Mouse (Mus musculus) midbrain, embryonic 15.5 days (tissue): ENCODE results near the gene Ndufs2. TPM values are rescaled to one million over a fixed set of nuclear protein-coding genes. Genes with fewer than 3 reads are reported as not detected.

Experiments used
- ATAC-seq: fragments of 200-750 bp; cut with Nextera tagmentation; replicated peaks from 2 replicates; pipeline ENCODE4 v1.8.0; 2017; ENCODE audit warnings: moderate TSS enrichment
- H3K27ac ChIP-seq: fragments of 300-500 bp; sonication (generic); 2 replicates; pipeline ENCODE4 v1.5.1; 2015; ENCODE audit warnings: mild to moderate bottlenecking, inconsistent platforms
- H3K27me3 ChIP-seq: fragments of 300-500 bp; sonication (generic); replicated peaks from 2 replicates; pipeline ENCODE4 v1.6.1; 2015; ENCODE audit warnings: inconsistent platforms
- H3K36me3 ChIP-seq: fragments of 300-500 bp; sonication (generic); replicated peaks from 2 replicates; pipeline ENCODE4 v1.6.1; 2015; ENCODE audit warnings: inconsistent platforms
- H3K4me1 ChIP-seq: fragments of 300-500 bp; sonication (generic); 2 replicates; pipeline ENCODE4 v1.6.1; 2015; ENCODE audit warnings: inconsistent platforms
- H3K4me2 ChIP-seq: fragments of 300-500 bp; sonication (generic); 2 replicates; pipeline ENCODE4 v1.6.1; 2015; ENCODE audit warnings: inconsistent platforms, mild to moderate bottlenecking, moderate library complexity
- H3K4me3 ChIP-seq: fragments of 300-500 bp; sonication (generic); 2 replicates; pipeline ENCODE4 v1.5.1; 2015; ENCODE audit warnings: mild to moderate bottlenecking, inconsistent platforms
- H3K9ac ChIP-seq: fragments of 300-500 bp; sonication (generic); 2 replicates; pipeline ENCODE4 v1.6.1; 2015; ENCODE audit warnings: mild to moderate bottlenecking, inconsistent platforms
- H3K9me3 ChIP-seq: fragments of 300-500 bp; sonication (generic); 2 replicates; pipeline ENCODE4 v1.6.1; 2016; ENCODE audit warnings: inconsistent platforms
- WGBS: fragments of 180-500 bp; shearing (Covaris S2); methylation state at CpG from one replicate; pipeline ENCODE4 v1.1.7; 2015; ENCODE audit warnings: mixed read lengths; 5-methylcytosine and 5-hydroxymethylcytosine counted together
- polyA plus RNA-seq: library from polyadenylated mRNA; unstranded; fragments of >200 nt; fragmentation: Nextera tagmentation; extraction: Ambion mirVana; gene quantifications from 2 replicates; pipeline ENCODE4 v1.2.1, GENCODE M21; 2015

Ndufs2 gene
- polyA plus RNA-seq, 1 experiment from 2014 or later = 229 TPM

DNA sequence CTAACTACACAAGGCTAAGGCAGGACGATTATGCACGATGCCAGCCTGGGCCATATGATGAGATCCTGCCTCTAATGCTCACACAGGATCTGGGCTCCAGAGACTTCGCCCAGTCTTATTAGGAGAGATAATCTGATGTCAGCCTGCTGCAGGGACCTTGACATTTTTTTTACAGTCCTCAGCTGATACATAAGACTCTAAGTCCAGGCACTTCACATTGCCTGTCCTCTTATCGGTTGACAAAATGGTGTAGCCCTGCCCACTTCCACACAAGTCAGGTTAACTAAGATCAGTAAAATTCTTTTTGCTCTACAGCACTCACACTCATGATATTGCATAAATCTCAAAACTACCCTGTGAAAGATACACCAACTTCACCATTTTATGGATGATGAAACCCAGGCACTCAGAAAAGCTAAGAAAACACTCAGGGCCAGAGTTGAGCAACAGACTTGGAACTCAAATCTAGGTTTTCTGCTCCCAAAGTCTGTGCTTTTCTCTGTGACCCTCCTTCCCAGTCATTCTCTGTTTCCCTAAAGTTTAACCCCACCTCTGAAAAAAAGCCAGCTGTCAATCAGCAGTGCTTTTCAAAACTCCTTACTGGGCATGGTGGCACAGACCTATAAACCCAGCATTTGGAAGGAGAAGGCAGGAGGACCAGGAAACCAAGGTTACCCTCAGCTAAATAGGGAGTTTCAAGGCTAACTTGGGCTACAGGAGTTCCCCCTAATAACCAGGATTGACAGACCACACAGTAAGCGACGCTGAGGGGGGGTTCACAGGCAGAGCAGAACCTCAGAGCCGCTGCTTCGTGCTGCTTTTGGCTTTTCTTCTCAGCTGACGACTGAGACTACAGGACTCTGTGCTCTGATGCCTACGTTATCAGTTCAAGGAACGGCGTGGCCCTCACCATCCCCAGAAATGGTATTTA, 18.1 kb downstream of the Ndufs2 start:
- no peak for ATAC-seq
- H3K4me1 ChIP-seq = no peaks in the 10 kb centered on the region
- WGBS = 81% methylated on average over 12 of the region's 12 CpGs
- H3K4me3 ChIP-seq = no peak overlapping the region
- peaks cover 43% of the 10 kb centered on the region for H3K36me3 ChIP-seq
- H3K27ac ChIP-seq = no peak overlapping the region
- H3K27me3 ChIP-seq = no peaks in the 10 kb centered on the region
- H3K9ac ChIP-seq = no peak overlapping the region
- H3K4me2 ChIP-seq = no peak overlapping the region
- H3K9me3 ChIP-seq = no peaks in the 10 kb centered on the region

DNA sequence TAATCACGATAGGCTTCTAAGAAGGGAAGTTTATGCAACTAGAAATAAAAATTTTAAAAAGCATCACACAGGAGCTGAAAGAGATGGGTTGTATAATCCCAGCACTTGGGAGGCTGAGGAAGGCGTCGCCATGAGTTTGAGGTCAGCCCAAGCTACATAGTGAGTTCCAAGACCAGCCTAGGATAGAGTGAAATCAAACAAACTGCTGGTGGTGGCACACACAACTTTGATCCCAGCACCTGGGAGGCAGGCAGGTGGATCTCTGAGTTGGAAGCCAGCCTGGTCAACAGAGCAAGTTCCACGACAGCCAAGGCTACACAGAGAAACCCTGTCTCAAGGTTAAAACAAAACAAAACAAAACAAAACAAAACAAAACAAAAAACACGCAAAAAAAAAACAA, 18.8 kb downstream of the Ndufs2 start:
- H3K9ac ChIP-seq = no peak overlapping the region
- WGBS = 93% methylated on average over 5 of the region's 5 CpGs
- no peak overlapping the region for H3K4me3 ChIP-seq
- no peaks in the 10 kb centered on the region for H3K4me1 ChIP-seq
- H3K27me3 ChIP-seq = no peaks in the 10 kb centered on the region
- H3K4me2 ChIP-seq = no peak overlapping the region
- no peaks in the 10 kb centered on the region for H3K9me3 ChIP-seq
- ATAC-seq = no peak
- no peak overlapping the region for H3K27ac ChIP-seq
- H3K36me3 ChIP-seq = peaks cover 35% of the 10 kb centered on the region

DNA sequence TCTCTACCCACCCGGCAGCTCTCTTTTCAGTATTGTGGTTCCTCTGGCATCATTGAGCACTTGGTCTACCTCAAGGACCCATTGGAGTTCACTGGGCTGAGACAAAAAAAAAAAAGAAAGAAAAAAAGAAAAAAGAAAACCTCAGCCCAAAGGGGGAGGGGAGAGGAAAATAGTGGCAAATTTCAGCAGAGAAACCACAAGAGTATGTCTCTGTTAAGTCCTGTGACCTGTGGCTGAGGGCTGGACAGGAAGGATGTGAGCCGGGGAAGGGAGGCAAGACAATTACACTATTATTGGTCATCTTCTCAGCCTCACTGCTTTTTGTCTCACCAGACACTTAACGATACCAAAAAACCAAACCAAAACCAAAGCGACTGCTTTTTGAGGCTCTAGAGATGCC, 19.3 kb downstream of the Ndufs2 start:
- Histone ChIP-seq H3K4me2 (no peak overlapping the region), H3K4me1 (no peaks in the 10 kb centered on the region), H3K9me3 (no peaks in the 10 kb centered on the region), H3K9ac (no peak overlapping the region), H3K27me3 (no peaks in the 10 kb centered on the region), H3K36me3 (peaks cover 30% of the 10 kb centered on the region), H3K27ac (no peak overlapping the region), H3K4me3 (no peak overlapping the region)
- ATAC-seq = no peak
- 67% methylated on average over 4 of the region's 4 CpGs for WGBS

DNA sequence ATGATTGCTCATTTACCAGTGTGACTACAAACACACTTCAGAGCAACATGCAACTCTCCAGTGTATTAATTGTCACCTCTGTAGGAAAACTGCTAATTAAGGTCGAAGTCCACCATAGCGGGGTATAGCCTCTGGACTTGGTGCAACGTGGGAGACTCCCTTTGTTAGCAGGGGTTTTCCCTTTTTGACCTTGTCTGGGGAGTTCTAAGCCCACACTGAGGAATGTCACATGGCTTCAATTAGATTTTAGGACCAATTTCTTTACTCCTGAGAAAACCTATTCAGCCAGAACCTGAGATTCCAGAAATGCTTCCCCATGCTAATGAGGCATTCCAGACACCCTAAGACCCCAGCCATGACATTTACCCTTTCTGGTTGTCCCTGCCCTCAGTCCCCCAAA, 21.0 kb downstream of the Ndufs2 start:
- WGBS = 50% methylated on average over 3 of the region's 3 CpGs
- peaks cover 17% of the 10 kb centered on the region for H3K36me3 ChIP-seq

GRCm38 (mm10) chr1:171229750-171230149, 21.4 kb downstream of the Ndufs2 start:
- Histone ChIP-seq H3K27me3 (no peaks in the 10 kb centered on the region), H3K4me2 (no peak overlapping the region), H3K36me3 (peaks cover 13% of the 10 kb centered on the region), H3K9me3 (no peaks in the 10 kb centered on the region), H3K9ac (no peak overlapping the region), H3K27ac (no peak overlapping the region), H3K4me1 (no peaks in the 10 kb centered on the region), H3K4me3 (no peak overlapping the region)
- ATAC-seq = no peak
- 22% methylated on average over 6 of the region's 6 CpGs for WGBS

More for the DNA sequence above, 21.0 kb downstream of the Ndufs2 start:
- Histone ChIP-seq H3K9me3 (no peaks in the 10 kb centered on the region), H3K27ac (no peak overlapping the region), H3K4me1 (no peaks in the 10 kb centered on the region), H3K9ac (no peak overlapping the region), H3K4me2 (no peak overlapping the region), H3K4me3 (no peak overlapping the region), H3K27me3 (no peaks in the 10 kb centered on the region)
- ATAC-seq = no peak

DNA sequence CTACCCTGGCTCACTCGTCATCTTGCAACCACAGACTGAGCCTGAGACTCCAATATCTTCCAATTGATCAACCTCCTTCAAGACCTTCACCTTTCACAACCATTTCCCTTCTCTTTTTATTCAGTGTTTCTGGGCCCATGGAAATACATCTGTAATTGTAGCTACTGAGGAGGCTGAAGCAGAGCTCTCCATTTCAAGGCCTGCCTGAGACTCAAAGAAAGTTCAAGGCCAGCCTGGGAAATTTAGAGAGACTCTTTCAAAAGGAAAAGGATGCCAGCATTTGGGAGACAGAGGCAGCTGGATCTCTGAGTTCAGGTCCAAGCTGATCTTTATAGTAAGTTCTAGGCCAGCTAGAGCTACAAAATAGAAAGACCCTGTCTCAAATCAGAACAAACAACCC, 23.3 kb downstream of the Ndufs2 start:
- Histone ChIP-seq H3K36me3 (no peaks in the 10 kb centered on the region), H3K27me3 (no peaks in the 10 kb centered on the region), H3K27ac (no peak overlapping the region), H3K4me2 (no peak overlapping the region), H3K4me3 (no peak overlapping the region), H3K9me3 (no peaks in the 10 kb centered on the region), H3K9ac (no peak overlapping the region), H3K4me1 (peaks cover 4% of the 10 kb centered on the region)
- ATAC-seq = no peak
- 88% methylated on average over 1 of the region's 1 CpGs for WGBS

- no peak overlapping the region for H3K9ac ChIP-seq
- no peaks in the 10 kb centered on the region for H3K9me3 ChIP-seq
- no peak for ATAC-seq
- 45% methylated on average over 4 of the region's 4 CpGs for WGBS
- H3K4me1 ChIP-seq = peaks cover 8% of the 10 kb centered on the region
- H3K4me2 ChIP-seq = no peak overlapping the region
- H3K36me3 ChIP-seq = no peaks in the 10 kb centered on the region
- no peak overlapping the region for H3K27ac ChIP-seq
- no peaks in the 10 kb centered on the region for H3K27me3 ChIP-seq
- no peak overlapping the region for H3K4me3 ChIP-seq
Observed at GRCm38 (mm10) chr1:171226780-171227179, 24.4 kb downstream of the Ndufs2 start.

- no peak for ATAC-seq
- Histone ChIP-seq H3K9ac (no peak within 1 kb of the TSS), H3K27ac (no peak within 1 kb of the TSS), H3K36me3 (peaks cover under 1% of the 10 kb centered on the region; the same call in 1 of the 2 replicates), H3K9me3 (no peaks in the 10 kb centered on the region), H3K4me1 (peaks cover 20% of the 10 kb centered on the region), H3K4me3 (no peak within 1 kb of the TSS), H3K4me2 (no peak within 1 kb of the TSS), H3K27me3 (no peaks in the 10 kb centered on the region)
- 82% methylated on average over 5 of the region's 5 CpGs for WGBS
Observed at GRCm38 (mm10) chr1:171224857-171225256, 26.3 kb downstream of the Ndufs2 start, which contains the start of gene Apoa2. Gene Apoa2, plus strand, starts transcription at chr1:171225054.

DNA sequence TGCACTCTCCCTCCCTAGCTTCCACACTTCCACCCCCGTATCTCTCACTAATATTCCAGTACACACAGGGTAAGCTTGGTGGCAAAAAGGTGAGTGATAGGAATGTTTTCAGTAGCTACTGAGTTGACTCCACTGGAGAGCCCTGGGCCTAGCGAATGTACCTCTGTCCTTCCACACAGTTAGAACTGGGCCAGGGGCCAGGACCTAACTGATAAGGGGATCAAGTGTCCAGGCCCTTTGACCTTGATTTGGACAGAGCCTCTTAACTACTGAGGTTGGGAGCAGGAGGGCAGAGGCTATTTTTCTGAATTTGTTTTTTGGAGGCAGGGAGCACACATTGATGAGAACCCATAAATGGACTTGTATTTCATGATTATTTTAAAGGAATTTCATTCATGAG, 27.4 kb downstream of the Ndufs2 start:
- H3K9me3 ChIP-seq = no peaks in the 10 kb centered on the region
- WGBS = 96% methylated on average over 2 of the region's 2 CpGs
- H3K27me3 ChIP-seq = no peaks in the 10 kb centered on the region
- peaks cover 20% of the 10 kb centered on the region for H3K4me1 ChIP-seq
- peaks cover 3% of the 10 kb centered on the region; the same call in 1 of the 2 replicates for H3K36me3 ChIP-seq
- ATAC-seq = no peak
- no peak overlapping the region for H3K4me3 ChIP-seq
- H3K9ac ChIP-seq = no peak overlapping the region
- no peak overlapping the region for H3K4me2 ChIP-seq
- no peak overlapping the region for H3K27ac ChIP-seq

- H3K9ac ChIP-seq = no peak overlapping the region
- H3K4me3 ChIP-seq = no peak overlapping the region
- peaks cover 5% of the 10 kb centered on the region; the same call in 1 of the 2 replicates for H3K36me3 ChIP-seq
- WGBS = 84% methylated on average over 6 of the region's 6 CpGs
- peak overlapping the region; percentile 50 for H3K4me2 ChIP-seq
- peaks cover 20% of the 10 kb centered on the region for H3K4me1 ChIP-seq
- ATAC-seq = no peak
- H3K27me3 ChIP-seq = no peaks in the 10 kb centered on the region
- H3K9me3 ChIP-seq = no peaks in the 10 kb centered on the region
- H3K27ac ChIP-seq = peak overlapping the region; percentile 70; the same call in 1 of the 2 replicates
Observed at GRCm38 (mm10) chr1:171223168-171223567, 28.0 kb downstream of the Ndufs2 start.

- peak; percentile 97 for ATAC-seq
- peaks cover 5% of the 10 kb centered on the region; the same call in 1 of the 2 replicates for H3K36me3 ChIP-seq
- H3K4me1 ChIP-seq = peaks cover 20% of the 10 kb centered on the region
- H3K4me2 ChIP-seq = peak within 1 kb of the TSS; percentile 78
- H3K9ac ChIP-seq = peak within 1 kb of the TSS; percentile 54
- H3K4me3 ChIP-seq = peak within 1 kb of the TSS; percentile 69
- no peaks in the 10 kb centered on the region for H3K27me3 ChIP-seq
- 1% methylated on average over 28 of the region's 28 CpGs for WGBS
- peak within 1 kb of the TSS; percentile 70 for H3K27ac ChIP-seq
- no peaks in the 10 kb centered on the region for H3K9me3 ChIP-seq
Observed at GRCm38 (mm10) chr1:171222238-171223155, 28.7 kb downstream of the Ndufs2 start, which contains the start of gene Tomm40l. Gene Tomm40l, minus strand, starts transcription at chr1:171222514.
